ENCODE assay signal across 8 mouse cellular contexts in the genomic region with DNA sequence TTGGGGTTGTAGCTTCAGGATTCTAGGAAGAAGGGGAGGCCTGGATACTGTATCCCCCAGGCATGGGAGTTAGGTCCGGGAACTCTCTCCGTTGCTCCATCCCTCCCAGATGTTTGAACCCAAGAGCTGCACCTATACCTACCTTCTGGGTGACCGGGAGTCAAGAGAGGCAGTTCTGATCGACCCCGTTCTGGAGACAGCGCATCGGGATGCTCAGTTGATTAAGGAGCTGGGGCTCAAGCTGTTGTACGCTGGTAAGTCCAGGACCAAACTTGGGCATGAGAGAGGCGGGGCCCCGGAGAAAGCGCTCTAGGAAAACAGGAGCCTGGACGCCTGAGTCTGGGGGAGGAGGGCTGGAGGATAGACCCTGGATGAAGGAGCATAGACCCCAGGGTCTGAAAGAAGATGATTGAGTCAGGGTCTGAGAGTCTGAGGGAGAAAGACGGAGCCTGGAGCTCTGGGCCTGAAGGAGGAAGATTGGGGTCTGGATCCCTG. TPM values are rescaled to one million over a fixed set of nuclear protein-coding genes. Genes with fewer than 3 reads are reported as not detected.
DNase-seq lines count a peak whose midpoint lies in the region; ATAC-seq and TF ChIP-seq lines count a peak whose summit lies in the region.

No protein-coding gene starts in this region.

- peak overlapping the region; percentile 88 for H3K9ac ChIP-seq in liver, adult 2 months (ENCODE audit: low read depth, low read length)
- peak overlapping the region; percentile 78 for H3K9ac ChIP-seq in embryonic facial prominence, embryonic 12.5 days
- peak overlapping the region; percentile 51 for H3K9ac ChIP-seq in kidney, postnatal 0 days (ENCODE audit: low read depth, low read length)
- H3K9ac ChIP-seq in neural tube, embryonic 13.5 days: peak overlapping the region; percentile 75

- peaks cover 20% of the 10 kb centered on the region for H3K4me1 ChIP-seq in liver, adult 2 months (ENCODE audit: control insufficient read depth, insufficient read depth, low read length)
- peaks cover 7% of the 10 kb centered on the region for H3K4me1 ChIP-seq in embryonic facial prominence, embryonic 12.5 days
- H3K4me1 ChIP-seq in kidney, postnatal 0 days (replicated peaks; ENCODE audit: insufficient read depth, low read length): peaks cover 8% of the 10 kb centered on the region
- peaks cover 19% of the 10 kb centered on the region for H3K4me1 ChIP-seq in neural tube, embryonic 13.5 days (replicated peaks)

- ATAC-seq in embryonic facial prominence, embryonic 12.5 days (ENCODE audit: insufficient number of reproducible peaks, insufficient read depth, low FRiP score, low TSS enrichment): 0 out of 2 replicates have a peak, but pooled peaks have one; percentile 4
- ATAC-seq in kidney, postnatal 0 days (replicated peaks; ENCODE audit: low FRiP score, low read depth): no peak
- 0 out of 2 replicates have a peak, but pooled peaks have one; percentile 15 for ATAC-seq in neural tube, embryonic 13.5 days (ENCODE audit: low read depth)

- H3K27ac ChIP-seq in liver, adult 2 months (replicated peaks; ENCODE audit: insufficient read depth, low read depth, low read length): no peak overlapping the region
- no peak overlapping the region for H3K27ac ChIP-seq in embryonic facial prominence, embryonic 12.5 days
- no peak overlapping the region for H3K27ac ChIP-seq in kidney, postnatal 0 days
- H3K27ac ChIP-seq in neural tube, embryonic 13.5 days (replicated peaks): no peak overlapping the region

- WGBS in liver, adult 2 months: 16% methylated on average over 13 of the region's 13 CpGs
- 2% methylated on average over 13 of the region's 13 CpGs for WGBS in embryonic facial prominence, embryonic 12.5 days
- 5% methylated on average over 13 of the region's 13 CpGs for WGBS in kidney, postnatal 0 days
- WGBS in neural tube, embryonic 13.5 days: 2% methylated on average over 13 of the region's 13 CpGs

- TF ChIP-seq CTCF in liver, adult 2 months (IDR thresholded peaks at IDR 0.05; ENCODE audit: low read depth, low read length): no peak
- TF ChIP-seq CTCF in kidney, postnatal 0 days (IDR thresholded peaks at IDR 0.05; ENCODE audit: low read depth): no peak

- peak overlapping the region; percentile 91 for H3K4me3 ChIP-seq in liver, adult 2 months (ENCODE audit: insufficient read depth, low read depth, low read length)
- H3K4me3 ChIP-seq in embryonic facial prominence, embryonic 12.5 days: peak overlapping the region; percentile 63
- peak overlapping the region; percentile 53 for H3K4me3 ChIP-seq in kidney, postnatal 0 days (replicated peaks; ENCODE audit: low read depth, low read length)
- peak overlapping the region; percentile 68 for H3K4me3 ChIP-seq in neural tube, embryonic 13.5 days

- TF ChIP-seq POLR2A in liver, adult 2 months (IDR thresholded peaks at IDR 0.05; ENCODE audit: extremely low read depth, insufficient read depth, low read length): no peak

- H3K9me3 ChIP-seq in embryonic facial prominence, embryonic 12.5 days: no peaks in the 10 kb centered on the region
- H3K9me3 ChIP-seq in kidney, postnatal 0 days (replicated peaks; ENCODE audit: low read length): no peaks in the 10 kb centered on the region
- no peaks in the 10 kb centered on the region for H3K9me3 ChIP-seq in neural tube, embryonic 13.5 days

- no peaks in the 10 kb centered on the region for H3K27me3 ChIP-seq in liver, adult 2 months (ENCODE audit: control insufficient read depth, insufficient read depth, low read length)
- peaks cover 10% of the 10 kb centered on the region for H3K27me3 ChIP-seq in embryonic facial prominence, embryonic 12.5 days
- H3K27me3 ChIP-seq in kidney, postnatal 0 days (ENCODE audit: insufficient read depth, low read length): no peaks in the 10 kb centered on the region
- peaks cover 20% of the 10 kb centered on the region for H3K27me3 ChIP-seq in neural tube, embryonic 13.5 days

- H3K36me3 ChIP-seq in liver, adult 2 months (ENCODE audit: control insufficient read depth, insufficient read depth, low read length): no peaks in the 10 kb centered on the region
- H3K36me3 ChIP-seq in embryonic facial prominence, embryonic 12.5 days: 0 out of 2 replicates have a peak, but pooled peaks cover 3% of the 10 kb centered on the region
- H3K36me3 ChIP-seq in kidney, postnatal 0 days (ENCODE audit: insufficient read depth, low read length): no peaks in the 10 kb centered on the region
- no peaks in the 10 kb centered on the region for H3K36me3 ChIP-seq in neural tube, embryonic 13.5 days

- peaks cover 4% of the 10 kb centered on the region; the same call in 1 of the 2 replicates for H3K79me2 ChIP-seq in liver, adult 2 months (ENCODE audit: control insufficient read depth, insufficient read depth, low read length)

- H3K4me2 ChIP-seq in embryonic facial prominence, embryonic 12.5 days (replicated peaks): peak overlapping the region; percentile 75
- H3K4me2 ChIP-seq in kidney, postnatal 0 days (ENCODE audit: low read length): peak overlapping the region; percentile 62
- peak overlapping the region; percentile 74 for H3K4me2 ChIP-seq in neural tube, embryonic 13.5 days

- DNase-seq in liver, adult 2 months (ENCODE audit: extremely low read depth, low read depth, low spot score): no peak
- DNase-seq in liver: no peak
- DNase-seq in kidney, postnatal 0 days (ENCODE audit: low spot score): no peak
- DNase-seq in gastrocnemius, postnatal 4 days (ENCODE audit: low spot score in 2 of 2): no peak
- DNase-seq in layer of hippocampus, postnatal 25 days (ENCODE audit: extremely low spot score in 1 of 2, low spot score in 1 of 2): no peak
- no peak for DNase-seq in frontal cortex, postnatal 25 days (ENCODE audit: low spot score in 2 of 2)

RNA-seq across cellular contexts. Expression of a gene that starts 6.9 kb away (rescaled TPM):
- total RNA-seq in liver, adult 2 months (2014; rRNA removed): not detected in 2 replicates
- polyA plus RNA-seq in liver, adult 2 months (2012; rRNA removed): 0.02 TPM in 1 of 2 replicates, not detected in the other
- polyA plus RNA-seq in embryonic facial prominence, embryonic 12.5 days (2016; fragmentation: Nextera tagmentation; extraction: Ambion mirVana): 5.1 and 5.9 TPM in 2 replicates
- polyA plus RNA-seq in kidney, postnatal 0 days (2015; fragmentation: Nextera tagmentation; extraction: Ambion mirVana): 4.0 and 4.3 TPM in 2 replicates
- 7.7 and 8.4 TPM in 2 replicates for polyA plus RNA-seq in neural tube, embryonic 13.5 days (2015; fragmentation: Nextera tagmentation; extraction: Ambion mirVana)
- total RNA-seq in gastrocnemius, postnatal 4 days (2021): 1 to 10 TPM; 1.5 to 1.9 TPM
- total RNA-seq in layer of hippocampus, postnatal 25 days (2021): 1 to 10 TPM; 5.6 to 6.2 TPM

RNA-seq across cellular contexts. Expression of a gene that starts 7.0 kb away (rescaled TPM):
- 71.1 and 91.4 TPM in 2 replicates for total RNA-seq in liver, adult 2 months (2014; rRNA removed)
- 227 and 244 TPM in 2 replicates for polyA plus RNA-seq in liver, adult 2 months (2012; rRNA removed)
- 23.7 and 23.8 TPM in 2 replicates for polyA plus RNA-seq in embryonic facial prominence, embryonic 12.5 days (2016; fragmentation: Nextera tagmentation; extraction: Ambion mirVana)
- polyA plus RNA-seq in kidney, postnatal 0 days (2015; fragmentation: Nextera tagmentation; extraction: Ambion mirVana): 43.7 and 43.8 TPM in 2 replicates
- polyA plus RNA-seq in neural tube, embryonic 13.5 days (2015; fragmentation: Nextera tagmentation; extraction: Ambion mirVana): 18.1 and 21.9 TPM in 2 replicates
- total RNA-seq in gastrocnemius, postnatal 4 days (2021): 1 to 10 TPM; 8.0 to 9.1 TPM
- 10 to 100 TPM in 1 of 2 experiments, 1 to 10 TPM in 1; 9.0 to 11.5 TPM for total RNA-seq in layer of hippocampus, postnatal 25 days (2021)

RNA-seq across cellular contexts. Expression of a gene that starts 16.2 kb away (rescaled TPM):
- total RNA-seq in liver, adult 2 months (2014; rRNA removed): 1.4 and 1.5 TPM in 2 replicates
- polyA plus RNA-seq in liver, adult 2 months (2012; rRNA removed): 3.4 and 3.5 TPM in 2 replicates
- 0.20 and 0.47 TPM in 2 replicates for polyA plus RNA-seq in embryonic facial prominence, embryonic 12.5 days (2016; fragmentation: Nextera tagmentation; extraction: Ambion mirVana)
- polyA plus RNA-seq in kidney, postnatal 0 days (2015; fragmentation: Nextera tagmentation; extraction: Ambion mirVana): 0.11 and 0.20 TPM in 2 replicates
- not detected in 2 replicates for polyA plus RNA-seq in neural tube, embryonic 13.5 days (2015; fragmentation: Nextera tagmentation; extraction: Ambion mirVana)
- 1 to 10 TPM in 1 of 2 experiments, under 1 TPM in 1; 0.98 to 1.6 TPM for total RNA-seq in gastrocnemius, postnatal 4 days (2021)
- under 1 TPM; 0.19 to 0.20 TPM for total RNA-seq in layer of hippocampus, postnatal 25 days (2021)

RNA-seq across cellular contexts. Expression of a gene that starts 42.0 kb away (rescaled TPM):
- not detected in 2 replicates for total RNA-seq in liver, adult 2 months (2014; rRNA removed)
- not detected in 2 replicates for polyA plus RNA-seq in liver, adult 2 months (2012; rRNA removed)
- polyA plus RNA-seq in embryonic facial prominence, embryonic 12.5 days (2016; fragmentation: Nextera tagmentation; extraction: Ambion mirVana): 2.8 and 3.5 TPM in 2 replicates
- 0.68 and 0.88 TPM in 2 replicates for polyA plus RNA-seq in kidney, postnatal 0 days (2015; fragmentation: Nextera tagmentation; extraction: Ambion mirVana)
- polyA plus RNA-seq in neural tube, embryonic 13.5 days (2015; fragmentation: Nextera tagmentation; extraction: Ambion mirVana): 0.22 and 0.23 TPM in 2 replicates
- total RNA-seq in gastrocnemius, postnatal 4 days (2021): not detected
- 1 to 10 TPM; 1.4 to 1.6 TPM for total RNA-seq in layer of hippocampus, postnatal 25 days (2021)

RNA-seq across cellular contexts. Expression of a gene that starts 48.3 kb away (rescaled TPM):
- total RNA-seq in liver, adult 2 months (2014; rRNA removed): 4.8 and 7.4 TPM in 2 replicates
- 12.6 and 17.1 TPM in 2 replicates for polyA plus RNA-seq in liver, adult 2 months (2012; rRNA removed)
- 117 and 124 TPM in 2 replicates for polyA plus RNA-seq in embryonic facial prominence, embryonic 12.5 days (2016; fragmentation: Nextera tagmentation; extraction: Ambion mirVana)
- 58.4 and 63.6 TPM in 2 replicates for polyA plus RNA-seq in kidney, postnatal 0 days (2015; fragmentation: Nextera tagmentation; extraction: Ambion mirVana)
- polyA plus RNA-seq in neural tube, embryonic 13.5 days (2015; fragmentation: Nextera tagmentation; extraction: Ambion mirVana): 66.3 and 79.2 TPM in 2 replicates
- total RNA-seq in gastrocnemius, postnatal 4 days (2021): 10 to 100 TPM; 44.4 to 45.2 TPM
- 10 to 100 TPM; 34.8 to 43.0 TPM for total RNA-seq in layer of hippocampus, postnatal 25 days (2021)
